ENCODE assay signal across 24 mouse cellular contexts in the genomic region with DNA sequence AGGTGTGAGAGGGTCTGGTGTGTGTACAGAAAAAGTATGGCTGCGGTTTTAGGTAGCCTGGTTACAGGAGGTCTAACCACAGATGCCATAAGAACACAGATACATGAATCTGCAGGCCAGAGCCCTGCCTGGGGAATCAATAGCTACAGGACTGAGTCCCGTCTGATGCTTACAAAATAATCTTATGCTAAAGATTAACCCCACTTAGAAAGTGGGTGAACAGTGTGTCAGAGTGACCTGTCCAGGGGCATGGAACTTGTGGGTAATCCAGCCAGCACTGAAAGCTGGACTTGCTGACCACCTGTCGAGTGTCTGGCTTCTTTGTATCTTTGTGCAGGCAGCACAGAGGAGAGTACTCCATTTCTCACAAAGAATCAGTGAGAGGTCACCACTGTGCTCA. TPM values are rescaled to one million over a fixed set of nuclear protein-coding genes. Genes with fewer than 3 reads are reported as not detected.
A peak's percentile ranks its signal among the peaks of the same experiment; 100 is the strongest.
DNase-seq lines count a peak whose midpoint lies in the region; ATAC-seq and TF ChIP-seq lines count a peak whose summit lies in the region.
"Had no signal": no experiment of that assay in that cellular context is flagged by ENCODE, and none has a peak within 500 bp of the region (broad histone marks: within the 10 kb centered on the region; RNA-seq: fewer than 3 reads in every experiment).

No protein-coding gene starts in this region.

- H3K4me1 ChIP-seq in kidney, adult 2 months (ENCODE audit: control insufficient read depth, insufficient read depth, low read length) = peaks cover 17% of the 10 kb centered on the region; the same call in 1 of the 2 replicates
- H3K4me1 ChIP-seq in liver, adult 2 months (ENCODE audit: control insufficient read depth, insufficient read depth, low read length) = peaks cover 34% of the 10 kb centered on the region
- peaks cover 5% of the 10 kb centered on the region; the same call in 1 of the 2 replicates for H3K4me1 ChIP-seq in liver, embryonic 11.5 days (replicated peaks; ENCODE audit: control insufficient read depth, insufficient read depth, low read length)
- peaks cover 5% of the 10 kb centered on the region for H3K4me1 ChIP-seq in testis, adult 2 months (ENCODE audit: control insufficient read depth, insufficient read depth, low read length)
- H3K4me1 ChIP-seq in midbrain, embryonic 15.5 days = peaks cover 20% of the 10 kb centered on the region

- H3K79me2 ChIP-seq in liver, adult 2 months (ENCODE audit: control insufficient read depth, insufficient read depth, low read length) = peaks cover 21% of the 10 kb centered on the region

- no peak overlapping the region for H3K4me3 ChIP-seq in kidney, adult 2 months (ENCODE audit: insufficient read depth, low read depth, low read length)
- H3K4me3 ChIP-seq in liver, adult 2 months (ENCODE audit: insufficient read depth, low read depth, low read length) = peak overlapping the region; percentile 32; the same call in 1 of the 2 replicates
- H3K4me3 ChIP-seq in liver, embryonic 11.5 days (ENCODE audit: low read depth, low read length) = no peak overlapping the region
- H3K4me3 ChIP-seq in testis, adult 2 months (ENCODE audit: control insufficient read depth, low read depth, low read length) = no peak overlapping the region
- H3K4me3 ChIP-seq in midbrain, embryonic 15.5 days = no peak overlapping the region
- H3K4me3 ChIP-seq: embryonic facial prominence, embryonic 10.5 days; forebrain, embryonic 13.5 days; heart, embryonic 13.5 days had no signal

- peak overlapping the region; percentile 62 for H3K9ac ChIP-seq in liver, adult 2 months (ENCODE audit: low read depth, low read length)
- H3K9ac ChIP-seq in liver, embryonic 11.5 days (ENCODE audit: low read depth, low read length) = no peak overlapping the region
- no peak overlapping the region for H3K9ac ChIP-seq in midbrain, embryonic 15.5 days
- H3K9ac ChIP-seq: forebrain, embryonic 13.5 days; forebrain, postnatal 0 days; heart, embryonic 13.5 days had no signal

- TF ChIP-seq POLR2A in kidney, adult 2 months (IDR thresholded peaks at IDR 0.05; ENCODE audit: low read depth, low read length) = no peak
- no peak for TF ChIP-seq POLR2A in liver, adult 2 months (IDR thresholded peaks at IDR 0.05; ENCODE audit: extremely low read depth, insufficient read depth, low read length)
- no peak for TF ChIP-seq POLR2A in testis, adult 2 months (IDR thresholded peaks at IDR 0.05; ENCODE audit: control insufficient read depth, low read depth, low read length)

- WGBS in kidney, adult 2 months = 67% methylated on average over 3 of the region's 3 CpGs
- WGBS in liver, adult 2 months = 17% methylated on average over 3 of the region's 3 CpGs
- 78% methylated on average over 3 of the region's 3 CpGs for WGBS in liver, embryonic 11.5 days
- 69% methylated on average over 3 of the region's 3 CpGs for WGBS in midbrain, embryonic 15.5 days

- TF ChIP-seq CTCF in kidney, adult 2 months (conservative IDR thresholded peaks at IDR 0.05; ENCODE audit: insufficient read depth, insufficient read length, low read depth, low read length) = no peak
- TF ChIP-seq CTCF in liver, adult 2 months (IDR thresholded peaks at IDR 0.05; ENCODE audit: low read depth, low read length) = no peak
- no peak for TF ChIP-seq CTCF in testis, adult 2 months (IDR thresholded peaks at IDR 0.05; ENCODE audit: control insufficient read depth, insufficient read depth, insufficient replicate concordance, low read depth, low read length)

- ATAC-seq in liver, embryonic 11.5 days (replicated peaks; ENCODE audit: low FRiP score) = no peak
- no peak for ATAC-seq in midbrain, embryonic 15.5 days (replicated peaks)
- ATAC-seq: CD4-positive, CD25-positive, alpha-beta regulatory T cell, adult 4 months; forebrain, embryonic 13.5 days; forebrain, postnatal 0 days had no signal

- H3K27ac ChIP-seq in kidney, adult 2 months (ENCODE audit: insufficient read depth, low read depth, low read length) = peak overlapping the region; percentile 35; the same call in 1 of the 2 replicates
- peak overlapping the region; percentile 72 for H3K27ac ChIP-seq in liver, adult 2 months (replicated peaks; ENCODE audit: insufficient read depth, low read depth, low read length)
- no peak overlapping the region for H3K27ac ChIP-seq in liver, embryonic 11.5 days (ENCODE audit: low read depth, low read length)
- 0 out of 2 replicates have a peak overlapping the region, but pooled peaks have one; percentile 7 for H3K27ac ChIP-seq in testis, adult 2 months (ENCODE audit: control insufficient read depth, insufficient read depth, low read depth, low read length)
- H3K27ac ChIP-seq in midbrain, embryonic 15.5 days = no peak overlapping the region
- H3K27ac ChIP-seq: embryonic facial prominence, embryonic 10.5 days; forebrain, embryonic 13.5 days; heart, embryonic 13.5 days had no signal

- H3K4me2 ChIP-seq in liver, embryonic 11.5 days = no peak overlapping the region
- H3K4me2 ChIP-seq in midbrain, embryonic 15.5 days = no peak overlapping the region
- H3K4me2 ChIP-seq: forebrain, embryonic 13.5 days; heart, embryonic 13.5 days had no signal

- peaks cover 4% of the 10 kb centered on the region; the same call in 1 of the 2 replicates for H3K9me3 ChIP-seq in liver, embryonic 11.5 days (ENCODE audit: control insufficient read depth, low read length)
- H3K9me3 ChIP-seq in midbrain, embryonic 15.5 days = no peaks in the 10 kb centered on the region
- H3K9me3 ChIP-seq: heart, embryonic 13.5 days had no signal

- DNase-seq in kidney, adult 2 months = no peak
- no peak for DNase-seq in kidney, adult 11 months
- DNase-seq in liver, adult 2 months (ENCODE audit: extremely low read depth, low read depth, low spot score) = peak; percentile 73
- no peak for DNase-seq in liver, embryonic 11.5 days (ENCODE audit: low spot score)
- no peak for DNase-seq in testis, postnatal 14 days (ENCODE audit: low spot score)
- DNase-seq: adrenal gland, adult 8-10 months; adrenal gland, postnatal 36 days; B cell, adult 2 months; cerebellum, adult 2 months; cerebellum, postnatal 10 days; forebrain, postnatal 0 days; gastrocnemius, postnatal 36 days; heart, adult 11 months; heart, postnatal 36 days had no signal

- no peaks in the 10 kb centered on the region for H3K36me3 ChIP-seq in kidney, adult 2 months (ENCODE audit: control insufficient read depth, insufficient read depth, low read length)
- 0 out of 2 replicates have a peak, but pooled peaks cover 2% of the 10 kb centered on the region for H3K36me3 ChIP-seq in liver, adult 2 months (ENCODE audit: control insufficient read depth, insufficient read depth, low read length)
- H3K36me3 ChIP-seq in liver, embryonic 11.5 days (ENCODE audit: control insufficient read depth, insufficient read depth, low read length) = no peaks in the 10 kb centered on the region
- peaks cover 1% of the 10 kb centered on the region; the same call in 1 of the 2 replicates for H3K36me3 ChIP-seq in testis, adult 2 months (ENCODE audit: control insufficient read depth, insufficient read depth, low read length)
- H3K36me3 ChIP-seq in midbrain, embryonic 15.5 days (replicated peaks) = no peaks in the 10 kb centered on the region
- H3K36me3 ChIP-seq: embryonic facial prominence, embryonic 10.5 days; G1E; heart, embryonic 13.5 days had no signal

- no peaks in the 10 kb centered on the region for H3K27me3 ChIP-seq in kidney, adult 2 months (replicated peaks; ENCODE audit: control insufficient read depth, insufficient read depth, low read length)
- no peaks in the 10 kb centered on the region for H3K27me3 ChIP-seq in liver, adult 2 months (ENCODE audit: control insufficient read depth, insufficient read depth, low read length)
- no peaks in the 10 kb centered on the region for H3K27me3 ChIP-seq in liver, embryonic 11.5 days (replicated peaks; ENCODE audit: control insufficient read depth, insufficient read depth, low read length)
- H3K27me3 ChIP-seq in testis, adult 2 months (ENCODE audit: control insufficient read depth, insufficient read depth, low read length) = no peaks in the 10 kb centered on the region
- H3K27me3 ChIP-seq in midbrain, embryonic 15.5 days (replicated peaks) = no peaks in the 10 kb centered on the region
- H3K27me3 ChIP-seq: forebrain, embryonic 13.5 days; heart, embryonic 13.5 days had no signal

RNA-seq across cellular contexts. Expression of gene Elovl2, which starts 4.0 kb away (rescaled TPM):
- polyA plus RNA-seq in kidney, adult 2 months (2012; rRNA removed) = 31.7 and 34.6 TPM in 2 replicates
- 287 and 443 TPM in 2 replicates for total RNA-seq in liver, adult 2 months (2014; rRNA removed)
- polyA plus RNA-seq in liver, adult 2 months (2012; rRNA removed) = 157 and 182 TPM in 2 replicates
- 32.5 and 38.1 TPM in 2 replicates for polyA plus RNA-seq in liver, embryonic 11.5 days (2014; fragmentation: Nextera tagmentation; extraction: Ambion mirVana)
- 102 and 132 TPM in 2 replicates for polyA plus RNA-seq in testis, adult 2 months (2012; rRNA removed)
- 40.0 and 43.4 TPM in 2 replicates for polyA plus RNA-seq in midbrain, embryonic 15.5 days (2015; fragmentation: Nextera tagmentation; extraction: Ambion mirVana)
- polyA plus RNA-seq: CD4-positive, CD25-positive, alpha-beta regulatory T cell, adult 4 months; G1E had no signal

RNA-seq across cellular contexts. Expression of gene Smim13, which starts 33.4 kb away (rescaled TPM):
- 3.0 and 3.7 TPM in 2 replicates for polyA plus RNA-seq in kidney, adult 2 months (2012; rRNA removed)
- total RNA-seq in liver, adult 2 months (2014; rRNA removed) = 14.6 and 20.7 TPM in 2 replicates
- polyA plus RNA-seq in liver, adult 2 months (2012; rRNA removed) = 5.1 and 5.2 TPM in 2 replicates
- polyA plus RNA-seq in liver, embryonic 11.5 days (2014; fragmentation: Nextera tagmentation; extraction: Ambion mirVana) = 12.6 and 16.9 TPM in 2 replicates
- polyA plus RNA-seq in testis, adult 2 months (2012; rRNA removed) = 14.3 and 16.2 TPM in 2 replicates
- polyA plus RNA-seq in midbrain, embryonic 15.5 days (2015; fragmentation: Nextera tagmentation; extraction: Ambion mirVana) = 24.9 and 25.3 TPM in 2 replicates

RNA-seq across cellular contexts. Expression of gene Gm17364, which starts 57.5 kb away (rescaled TPM):
- polyA plus RNA-seq in kidney, adult 2 months (2012; rRNA removed) = not detected in 2 replicates
- total RNA-seq in liver, adult 2 months (2014; rRNA removed) = not detected in 2 replicates
- polyA plus RNA-seq in liver, adult 2 months (2012; rRNA removed) = not detected in 2 replicates
- polyA plus RNA-seq in liver, embryonic 11.5 days (2014; fragmentation: Nextera tagmentation; extraction: Ambion mirVana) = not detected in 2 replicates
- polyA plus RNA-seq in testis, adult 2 months (2012; rRNA removed) = not detected in 2 replicates
- polyA plus RNA-seq in midbrain, embryonic 15.5 days (2015; fragmentation: Nextera tagmentation; extraction: Ambion mirVana) = not detected in 2 replicates
- total RNA-seq: adrenal gland, adult 8-10 months; adrenal gland, postnatal 36 days; forebrain, postnatal 0 days; G1E; gastrocnemius, adult 8-10 months; gastrocnemius, postnatal 36 days; heart, postnatal 36 days had no signal
- polyA plus RNA-seq: CD4-positive, CD25-positive, alpha-beta regulatory T cell, adult 4 months; cerebellum, adult 2 months; embryonic facial prominence, embryonic 10.5 days; embryonic facial prominence, embryonic 14.5 days; forebrain, embryonic 13.5 days; forebrain, postnatal 0 days; G1E; heart, embryonic 13.5 days; heart, postnatal 0 days had no signal

Comparison
In these comparisons a context has a peak if more than half of its experiments do, and no peak if none do; other contexts are left out.
1. H3K27ac ChIP-seq: peak in kidney, adult 2 months (single experiment), liver, adult 2 months (single experiment) and testis, adult 2 months (single experiment); none in liver, embryonic 11.5 days (single experiment) and midbrain, embryonic 15.5 days (single experiment).